Mouse (Mus musculus): Measurements from ENCODE around the gene Fcor.

DNA sequence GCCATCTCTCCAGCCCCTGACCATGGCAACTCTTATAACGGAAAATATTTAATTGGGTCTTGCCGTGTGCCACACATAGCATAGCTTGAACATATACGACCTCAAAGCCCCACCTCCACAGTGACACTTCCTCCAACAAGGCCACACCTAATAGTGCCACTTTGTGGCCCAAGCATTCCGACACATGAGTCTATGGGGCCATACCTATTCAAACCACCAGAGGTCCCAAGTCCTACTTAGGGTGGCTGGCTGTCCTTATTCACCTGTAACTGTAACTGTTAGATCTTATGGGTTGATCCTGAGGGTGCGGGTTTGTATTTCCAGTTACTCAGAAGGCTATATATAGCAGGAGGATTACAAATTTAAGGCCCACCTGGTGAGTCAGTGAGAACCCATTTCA is 44.1 kb downstream of the Fcor start:
- TF ChIP-seq CTCF (IDR thresholded peaks at IDR 0.05; ENCODE audit: insufficient read depth, low read depth, low read length), result no peak
- no peak for TF ChIP-seq POLR2A (IDR thresholded peaks at IDR 0.05; ENCODE audit: insufficient read depth, low read depth, low read length)
